Mouse (Mus musculus) spleen, postnatal 10 days (tissue): ENCODE measurements around the gene Txnrd3.

ENCODE experiments used
- DNase-seq, 2 experiments: peaks; one replicate each; pipeline ENCODE4 v3.0.0; 2021 to 2022; ENCODE audit warnings: low spot score in 2 of 2

The Txnrd3 gene

DNA sequence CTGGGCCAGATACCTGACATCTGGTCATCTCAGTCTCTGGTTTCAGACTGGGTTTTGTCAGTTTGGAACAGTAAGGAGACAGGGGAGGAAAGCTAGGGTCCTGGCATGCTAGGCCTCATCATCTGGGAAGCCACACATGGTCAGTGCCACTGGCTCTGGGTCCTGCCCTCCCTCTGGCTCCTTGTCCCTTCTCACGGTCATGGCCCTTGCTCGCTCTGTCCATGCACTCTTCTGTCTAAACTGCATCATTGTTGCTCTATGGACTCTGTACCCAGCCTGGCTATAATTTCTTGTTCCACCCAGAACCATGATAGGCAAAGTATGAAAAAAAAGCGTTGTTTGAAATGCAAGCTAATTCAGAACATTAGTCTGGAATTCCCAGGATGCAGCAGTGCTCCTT lies 11.2 kb downstream of the Txnrd3 start:
- no peak for DNase-seq

DNA sequence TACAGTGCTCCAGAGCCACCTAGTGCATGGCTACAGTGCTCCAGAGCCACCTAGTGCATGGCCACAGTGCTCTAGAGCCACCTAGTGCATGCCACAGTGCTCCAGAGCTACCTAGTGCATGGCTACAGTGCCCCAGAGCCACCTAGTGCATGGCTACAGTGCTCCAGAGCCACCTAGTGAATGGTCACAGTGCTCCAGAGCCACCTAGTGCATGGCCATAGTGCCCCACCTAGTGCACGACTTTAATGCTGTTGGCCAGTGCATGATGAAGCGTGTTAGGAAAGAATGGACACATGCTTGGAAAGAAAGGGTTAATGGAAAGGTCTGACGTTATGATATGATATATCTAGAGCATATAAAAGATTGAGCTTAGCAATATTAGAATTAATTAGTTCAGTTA lies 14.6 kb downstream of the Txnrd3 start:
- DNase-seq: no peak

DNA sequence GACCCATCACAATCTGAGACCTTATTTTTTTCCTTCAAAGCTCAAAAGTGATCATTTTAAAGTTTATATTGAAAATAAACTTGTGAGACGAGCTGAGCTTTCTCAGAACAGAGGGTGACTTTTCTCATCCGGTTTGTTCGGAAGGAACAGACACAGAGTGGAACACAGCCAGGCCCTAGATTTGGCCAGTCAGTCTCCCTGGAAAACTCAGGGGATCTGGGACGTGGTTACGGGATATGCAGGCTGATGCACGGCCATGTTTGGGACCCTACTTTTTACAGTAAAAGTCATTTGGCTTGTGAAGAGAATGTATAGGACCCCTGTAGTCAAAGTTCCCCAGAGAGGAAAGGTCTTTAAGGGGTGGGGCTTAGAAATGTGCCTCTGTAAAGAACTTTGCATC lies 15.1 kb downstream of the Txnrd3 start:
- DNase-seq: no peak

DNA sequence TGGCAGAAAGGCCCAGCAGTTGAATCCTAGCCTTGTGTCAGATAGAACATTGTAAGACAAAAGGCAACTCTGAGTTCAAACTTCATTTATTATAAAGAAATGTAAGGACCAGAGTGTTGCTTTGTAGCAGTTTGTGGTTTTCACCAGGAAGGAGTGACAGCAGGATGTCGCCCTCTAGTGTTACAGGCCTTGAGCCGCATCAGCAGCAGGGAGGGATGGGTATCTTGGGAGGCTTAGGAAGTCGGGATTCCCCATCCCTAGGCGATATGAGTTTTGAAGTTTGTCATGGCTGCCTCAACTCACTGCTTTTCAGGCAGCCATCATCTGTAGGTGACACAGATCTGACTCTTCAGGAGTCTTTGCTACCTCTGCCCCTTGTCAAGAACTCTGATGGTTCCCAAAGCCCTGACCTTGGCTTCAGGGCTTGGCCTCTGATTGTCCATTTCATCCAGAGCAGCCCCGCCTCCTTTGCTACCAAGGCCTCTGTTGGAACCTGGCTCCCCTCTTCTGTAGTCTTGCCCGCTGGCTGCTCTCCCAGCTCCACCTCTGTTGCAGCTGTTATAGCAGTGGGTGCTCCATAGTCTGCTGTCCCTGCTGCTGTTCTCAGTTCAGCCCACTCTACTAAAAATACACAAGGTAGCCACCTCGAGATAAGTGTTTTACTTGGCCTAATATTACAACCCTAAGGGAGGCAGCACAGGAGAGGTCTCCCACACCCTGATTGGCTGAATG lies 16.1 kb downstream of the Txnrd3 start:
- DNase-seq: peak in 1 of 2 experiments; percentile 30

DNA sequence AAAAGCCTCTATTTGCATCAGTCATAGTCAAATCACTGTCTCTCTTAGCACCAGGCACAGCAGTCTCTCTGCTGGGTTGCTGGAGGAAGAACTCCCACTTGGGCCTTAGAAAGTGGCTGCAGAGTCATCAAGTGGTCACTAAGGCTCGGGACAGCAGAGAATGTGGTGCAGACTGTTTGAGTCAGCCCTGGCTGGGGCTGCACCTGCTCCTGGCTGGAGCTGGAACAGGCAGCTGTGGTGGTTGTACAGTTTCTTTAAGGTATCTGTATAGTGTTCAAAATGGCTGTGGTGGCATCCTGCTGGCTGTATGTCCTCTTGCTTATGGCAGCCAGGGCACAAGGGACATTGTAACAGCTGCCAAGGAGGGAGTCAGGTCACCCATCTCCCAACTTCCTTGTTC lies 16.7 kb downstream of the Txnrd3 start:
- DNase-seq: no peak

DNA sequence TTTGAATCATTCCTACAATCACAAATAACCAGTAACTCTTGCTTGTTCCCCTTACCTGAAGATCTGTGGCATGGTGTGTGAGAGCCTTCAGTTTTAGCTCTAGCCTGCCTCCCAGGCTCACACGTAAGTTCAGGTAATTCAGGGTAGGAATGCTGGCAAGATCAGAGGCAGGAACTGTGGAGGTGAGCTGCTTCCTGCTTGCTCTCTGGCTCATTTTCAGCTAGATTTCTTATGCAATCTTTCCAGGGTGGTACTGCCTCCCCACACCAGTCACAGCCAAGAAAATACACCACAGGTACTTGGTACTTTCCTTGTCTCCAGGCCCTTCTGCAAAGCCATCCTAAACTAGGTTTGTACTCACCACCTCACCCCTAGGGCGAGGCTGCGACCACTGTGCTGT lies 18.7 kb downstream of the Txnrd3 start:
- DNase-seq: no peak

DNA sequence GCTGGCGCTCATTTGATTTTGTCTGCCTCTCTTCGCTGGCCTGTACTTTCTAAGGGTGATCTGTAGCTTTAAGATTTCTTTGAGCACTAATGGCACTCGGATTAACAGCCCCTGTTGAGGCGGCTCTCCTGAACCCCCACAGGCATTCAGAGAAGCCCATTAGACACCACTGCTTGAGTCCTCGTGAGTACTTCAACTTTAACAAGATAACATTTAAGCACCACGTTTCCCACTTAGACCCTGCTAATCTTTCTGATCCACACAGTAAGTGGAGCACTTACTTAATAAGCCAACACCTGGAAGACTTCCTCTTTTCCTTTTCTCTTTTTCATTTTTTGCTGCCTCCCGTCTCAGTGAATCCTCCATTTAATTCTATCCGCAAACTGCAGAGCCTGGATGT lies 21.4 kb downstream of the Txnrd3 start:
- no peak for DNase-seq

DNA sequence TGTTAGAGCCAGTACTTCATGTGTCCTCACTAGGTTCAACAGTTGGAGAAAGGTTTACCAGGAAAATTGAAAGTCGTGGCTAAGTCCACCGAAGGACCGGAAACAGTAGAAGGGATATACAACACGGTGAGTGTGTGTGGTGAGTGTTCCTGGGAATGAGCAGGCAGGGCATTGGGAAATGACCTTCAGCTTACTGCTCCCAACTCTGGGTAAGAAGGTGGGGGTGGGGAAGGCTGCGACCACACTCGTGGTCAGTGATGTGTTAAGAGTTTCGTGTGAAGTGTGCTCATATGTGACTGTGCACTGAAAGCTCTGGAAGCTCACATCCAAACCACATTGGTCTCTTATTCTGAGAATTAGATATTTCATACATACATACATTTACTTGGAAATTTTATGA lies 21.9 kb downstream of the Txnrd3 start:
- DNase-seq: no peak

DNA sequence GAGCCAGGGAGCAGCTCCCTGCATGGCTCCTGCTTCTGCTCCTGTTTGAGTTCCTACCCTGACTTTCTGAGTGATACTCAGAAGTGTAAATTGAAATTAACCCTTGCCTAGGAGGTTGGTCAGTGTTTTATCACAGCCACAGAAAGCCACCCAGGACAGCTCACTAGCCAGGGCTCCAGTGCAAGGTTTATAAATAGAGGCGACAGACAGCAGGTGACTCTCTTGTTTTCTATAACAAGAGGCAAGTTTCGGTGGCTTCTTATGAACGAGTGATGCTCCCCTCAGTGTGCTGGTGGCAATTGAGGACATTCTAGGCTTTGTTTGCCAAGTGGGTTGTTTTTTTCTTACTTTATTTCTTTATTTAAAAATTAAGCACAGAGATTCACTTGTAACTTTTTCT lies 23.2 kb downstream of the Txnrd3 start:
- DNase-seq: no peak

DNA sequence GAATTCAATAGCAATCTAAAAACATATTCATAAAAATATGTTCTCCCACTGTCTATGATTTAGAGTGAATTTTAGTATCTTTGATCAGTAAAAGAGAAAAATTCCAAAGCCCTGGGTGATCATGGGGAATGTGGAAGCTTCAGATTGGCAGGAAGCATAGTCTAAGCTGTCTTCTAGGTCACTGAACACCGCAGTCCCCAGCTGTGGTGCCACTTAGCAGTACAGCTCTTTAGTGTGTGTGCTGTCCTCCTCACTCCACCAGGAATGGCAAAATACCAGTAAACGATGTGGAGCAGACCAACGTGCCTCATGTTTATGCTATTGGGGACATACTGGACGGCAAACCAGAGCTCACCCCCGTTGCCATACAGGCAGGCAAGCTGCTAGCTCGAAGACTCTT lies 25.8 kb downstream of the Txnrd3 start:
- DNase-seq: no peak

DNA sequence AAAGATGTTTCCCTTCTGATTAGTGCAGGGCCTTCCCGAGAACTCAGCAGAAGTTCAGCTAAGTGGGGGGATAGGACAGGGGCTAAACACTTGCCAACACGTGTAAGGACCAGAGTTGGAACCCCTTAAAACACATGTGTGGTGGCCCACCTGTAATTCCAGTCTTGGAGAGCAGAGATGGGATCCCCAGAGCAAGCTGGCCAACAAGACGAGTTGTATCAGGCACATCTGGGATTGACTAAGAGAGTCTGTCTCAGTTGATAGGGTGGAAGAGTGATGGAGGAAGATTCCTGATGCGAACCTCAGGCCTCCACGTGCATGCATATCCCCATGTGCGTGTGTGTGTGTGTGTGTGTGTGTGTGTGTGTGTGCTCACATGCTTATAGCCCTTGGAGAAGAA lies 27.6 kb downstream of the Txnrd3 start:
- no peak for DNase-seq

DNA sequence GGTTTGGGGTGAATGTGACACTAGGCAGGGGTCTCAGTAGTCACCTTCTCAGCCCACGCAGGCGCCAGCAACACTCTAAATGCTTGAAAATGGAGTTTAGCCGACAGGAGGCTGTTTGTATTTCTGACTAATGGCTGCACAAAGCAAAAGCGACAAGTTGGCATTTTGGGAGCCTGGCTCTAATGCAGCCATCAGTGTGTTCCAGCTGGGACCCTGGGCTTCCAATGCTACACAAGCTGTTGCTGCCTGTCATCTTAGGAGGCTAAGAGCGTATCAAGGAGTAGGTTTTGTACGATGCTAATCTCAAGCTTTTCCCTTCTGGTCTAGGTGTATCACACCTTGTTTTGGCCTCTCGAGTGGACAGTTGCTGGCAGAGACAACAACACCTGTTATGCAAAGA lies 28.9 kb downstream of the Txnrd3 start:
- DNase-seq: no peak

DNA sequence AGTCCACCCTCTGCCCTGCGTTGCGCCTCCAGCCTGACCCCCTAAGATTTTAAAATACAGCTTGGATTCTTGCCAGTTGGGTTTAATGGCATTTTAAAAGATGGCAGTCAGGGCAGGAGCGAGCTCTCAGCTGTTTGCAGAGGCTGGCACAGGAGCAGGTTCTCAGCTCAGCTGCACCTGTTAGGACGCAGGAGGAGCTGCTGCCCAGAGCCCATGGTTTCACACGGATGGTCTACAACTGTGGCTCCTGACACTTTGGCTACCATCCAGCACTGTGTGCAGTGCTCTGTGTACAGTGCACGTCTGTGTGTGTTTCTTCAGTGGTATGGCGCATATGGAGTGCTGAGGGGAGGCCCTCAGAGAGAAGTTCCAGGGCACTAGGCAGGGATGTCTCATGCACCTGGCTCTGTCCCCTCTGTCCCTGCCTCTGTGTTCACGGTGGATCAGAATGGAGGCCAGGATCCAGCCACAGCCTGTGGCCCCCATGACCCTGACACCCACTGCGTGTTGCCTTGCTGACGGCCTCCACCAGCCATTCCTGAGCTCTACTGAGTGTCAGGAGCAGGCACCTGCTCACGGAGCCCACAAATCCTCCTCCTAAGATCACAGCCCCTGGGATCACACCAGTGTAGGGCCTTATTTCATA lies 29.5 kb downstream of the Txnrd3 start:
- DNase-seq: no peak

DNA sequence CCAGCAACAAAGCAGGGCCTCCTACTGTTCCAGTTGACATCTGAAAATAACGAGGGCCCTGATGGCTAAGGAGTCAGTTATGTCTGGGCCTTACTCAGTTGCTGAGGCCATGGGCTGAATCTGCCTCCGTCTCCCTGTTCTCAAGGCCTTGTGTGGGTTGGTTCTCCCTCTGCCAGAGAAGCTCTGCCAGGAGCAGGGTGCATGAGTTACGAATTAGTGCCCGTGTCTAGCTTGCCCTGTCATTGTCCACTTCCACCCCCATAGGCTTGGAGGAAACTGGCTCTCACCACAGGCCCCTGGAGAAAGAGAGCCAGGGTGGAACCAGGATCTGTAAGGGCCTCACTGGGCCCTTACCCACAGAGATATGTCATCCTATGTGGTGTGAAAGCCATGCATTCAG lies 34.7 kb downstream of the Txnrd3 start:
- DNase-seq: no peak

DNA sequence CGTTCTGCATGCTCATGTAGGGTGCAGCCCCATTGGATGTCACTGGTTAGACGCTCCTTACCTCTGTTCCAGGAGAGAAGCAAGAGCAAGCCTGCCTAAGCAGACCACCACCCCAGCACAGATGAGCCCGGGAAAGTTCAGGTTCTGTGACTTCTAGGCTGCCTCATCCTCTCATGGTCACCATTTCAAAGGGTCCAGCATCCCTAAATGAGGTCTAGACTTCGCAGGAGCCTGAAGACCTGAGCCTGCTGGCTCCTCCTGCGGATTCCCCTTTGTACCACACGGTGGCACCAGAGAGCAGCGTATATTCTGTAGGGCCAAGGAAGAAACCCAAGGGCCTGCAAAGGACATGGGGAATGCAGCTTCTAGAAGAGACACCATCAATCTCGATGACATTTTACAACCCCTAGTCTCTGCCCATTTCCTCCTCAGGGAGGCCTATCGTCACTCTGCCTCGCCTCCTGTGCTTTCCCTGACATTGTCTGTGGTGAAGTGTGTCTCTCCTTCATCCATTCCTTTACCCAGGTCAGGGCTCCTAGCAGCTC lies 35.6 kb downstream of the Txnrd3 start:
- peak; percentile 33 to 68 for DNase-seq

DNA sequence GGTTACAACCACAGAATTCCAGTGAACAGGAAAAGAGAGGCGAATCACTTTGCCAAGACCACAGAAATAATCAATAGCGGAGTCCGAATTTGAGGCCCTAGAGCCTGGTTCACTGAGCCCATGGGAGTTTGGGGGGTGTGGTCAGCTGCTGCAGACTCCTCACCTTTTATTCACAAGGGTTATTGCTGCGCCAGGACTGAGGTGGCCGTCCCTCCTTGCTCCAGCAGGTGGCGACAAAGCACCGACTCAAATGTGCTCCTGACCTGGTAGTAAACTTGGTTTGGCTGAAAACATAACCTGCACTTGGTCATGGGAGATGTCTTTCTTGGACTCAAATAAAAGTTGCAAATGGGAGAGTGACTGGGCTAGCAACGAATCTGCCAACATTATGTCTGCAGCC lies 36.4 kb downstream of the Txnrd3 start:
- peak; percentile 50 to 80 for DNase-seq

DNA sequence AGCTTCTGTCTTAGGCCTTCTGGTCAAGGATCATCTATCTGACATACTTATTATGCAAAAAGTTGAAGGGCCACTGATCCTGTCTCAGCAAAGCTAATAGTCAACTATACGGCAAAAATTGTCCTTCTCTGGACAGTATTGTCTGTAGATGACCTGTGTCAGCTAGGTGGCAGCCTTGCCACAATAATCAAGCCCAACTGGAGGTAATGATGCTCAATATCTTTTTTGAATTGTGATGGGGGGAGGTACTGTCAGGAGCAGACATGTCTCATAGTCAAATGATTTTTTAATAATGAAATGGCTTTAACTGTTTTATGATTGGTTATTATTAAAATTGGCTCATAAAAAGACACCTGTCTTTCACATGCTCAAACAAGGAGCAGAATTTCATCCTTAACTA lies 40.4 kb downstream of the Txnrd3 start:
- no peak for DNase-seq

DNA sequence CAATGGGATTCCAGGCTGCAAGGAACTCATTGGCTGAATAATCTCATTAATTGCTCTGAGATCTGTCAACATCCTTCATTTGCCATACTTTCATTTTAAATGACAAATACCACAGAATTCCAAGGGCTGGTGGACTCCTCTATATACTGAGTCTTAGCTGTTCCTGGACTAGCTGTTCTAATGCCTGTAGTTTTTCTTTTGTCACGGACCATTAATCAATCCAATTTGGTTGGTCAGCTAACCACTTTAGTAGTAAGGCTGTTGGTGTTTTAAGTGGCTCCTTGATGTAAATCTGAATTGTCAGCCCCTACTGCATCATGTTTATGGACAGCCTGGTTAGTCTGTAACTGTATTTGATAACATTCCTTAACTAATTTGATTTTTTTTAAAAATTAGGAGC lies 43.3 kb downstream of the Txnrd3 start:
- no peak for DNase-seq

DNA sequence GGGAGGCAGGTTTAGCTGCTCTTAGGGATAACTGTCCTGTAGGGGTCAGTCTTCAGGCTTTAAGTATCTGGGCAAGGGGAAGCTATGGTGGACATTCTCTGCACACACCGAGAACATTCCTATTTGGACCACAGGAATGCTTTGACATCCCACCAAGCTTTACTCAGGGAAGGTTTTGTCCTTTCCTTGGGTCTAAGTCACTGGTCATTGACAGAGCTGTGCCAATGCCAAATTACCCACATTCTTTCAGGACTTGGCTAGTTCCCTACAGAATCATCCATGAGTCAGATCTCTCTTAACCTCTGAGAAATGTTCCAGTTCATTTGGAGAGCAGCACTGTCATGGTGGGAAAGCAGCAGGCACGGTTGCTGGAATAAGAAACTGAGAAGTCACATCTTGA lies 62.8 kb downstream of the Txnrd3 start:
- no peak for DNase-seq

DNA sequence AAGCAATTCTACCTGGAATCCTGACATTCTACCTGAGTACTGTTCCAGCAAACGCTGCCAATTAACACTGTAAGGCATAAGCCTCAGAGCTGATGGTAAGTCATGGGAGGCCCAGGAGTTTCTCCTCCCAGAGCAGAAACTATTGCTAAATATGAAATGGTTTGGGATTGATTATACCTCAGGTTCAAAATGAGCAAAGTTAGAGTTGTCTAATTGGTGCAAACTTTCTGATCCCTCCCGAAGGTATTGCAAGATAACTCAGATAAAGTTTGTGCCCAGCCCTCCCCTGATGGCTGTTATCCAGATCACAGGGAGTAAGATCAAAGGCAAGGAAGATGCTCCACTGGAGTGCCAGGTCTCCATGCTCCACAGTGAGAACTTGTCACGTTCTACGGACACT lies 63.5 kb downstream of the Txnrd3 start, which contains the start of gene Vmn1r40:
Gene Vmn1r40 (plus strand): TSS at position 301 of the 400 bp plus-strand sequence.
- DNase-seq: no peak

DNA sequence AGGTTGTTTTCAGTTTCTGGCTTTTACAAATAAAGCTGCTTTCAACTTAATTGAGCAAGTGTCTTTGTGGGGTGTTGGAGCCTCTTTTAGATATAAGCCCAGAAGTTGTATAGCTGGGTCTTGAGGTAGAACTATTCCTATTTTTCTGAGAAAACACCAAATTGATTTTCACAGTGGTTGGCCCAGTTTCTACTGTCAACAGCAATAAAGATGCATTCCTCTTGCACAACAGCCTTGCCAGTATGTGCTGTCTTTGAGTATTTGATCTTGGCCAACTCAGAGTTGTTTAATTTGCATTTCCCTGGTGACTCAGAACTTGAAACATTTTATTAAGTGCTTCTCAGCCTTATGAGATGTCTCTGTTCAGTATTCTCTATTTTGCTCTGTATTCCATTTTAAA lies 74.3 kb downstream of the Txnrd3 start:
- DNase-seq: no peak
